Mouse (Mus musculus) megakaryocyte progenitor cell, adult 5-6 weeks (primary cell): ENCODE data around the gene Cfc1. TPM values are rescaled to one million over a fixed set of nuclear protein-coding genes. Genes with fewer than 3 reads are reported as not detected.

ENCODE experiments used
- ATAC-seq: replicated peaks from 2 replicates; pipeline ENCODE4 v1.8.0; 2016; ENCODE audit warnings: mild to moderate bottlenecking, moderate TSS enrichment, inconsistent platforms; ENCODE audit not compliant: poor library complexity
- total RNA-seq, 2 experiments: library from RNA; stranded (forward) in 1 of 2; stranded (reverse) in 1 of 2; fragments of 157-497, 149-512 nt in 1 of 2; fragments of 200-1000 nt in 1 of 2; gene quantifications; 2 replicates each; pipeline versions ENCODE4 v1.2.3 to v1.2.4; 2015 to 2017

Gene Cfc1
- total RNA-seq (2015), result 0.17 TPM in 1 of 2 replicates, not detected in the other
- not detected in 2 replicates for total RNA-seq (2017)

DNA sequence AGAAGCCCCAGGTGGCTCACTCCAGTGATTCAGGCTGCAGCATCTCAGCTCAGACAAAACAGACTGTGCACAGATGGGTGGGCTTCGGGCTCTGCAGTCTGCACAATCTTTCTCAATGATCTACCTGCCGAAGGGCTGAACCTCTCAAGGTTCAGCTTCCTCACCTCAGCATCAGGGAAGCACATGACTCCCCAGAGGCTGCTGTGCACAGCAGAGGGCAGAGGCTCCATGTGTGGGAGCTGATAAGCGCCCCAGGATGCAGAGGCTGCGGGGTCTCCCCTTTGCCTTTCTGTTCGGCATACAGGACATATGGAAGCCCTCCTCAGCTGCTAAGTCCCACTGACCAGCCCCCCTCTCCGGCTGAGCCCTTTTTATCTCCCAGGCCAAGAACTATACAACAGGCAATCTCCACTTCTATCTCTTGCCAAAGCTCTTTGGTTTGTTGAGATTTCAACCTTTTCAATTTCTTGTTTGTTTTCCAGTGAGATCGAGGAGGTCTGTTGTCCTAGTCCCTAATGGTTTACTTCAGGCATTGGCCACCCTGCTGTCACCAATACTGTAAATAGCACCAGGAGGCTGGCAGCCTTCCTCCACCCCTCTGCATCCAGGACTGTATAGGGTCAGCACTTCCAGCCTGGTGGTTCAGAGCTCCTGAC lies at the start of gene Cfc1:
Gene Cfc1 (plus strand): TSS at position 606 of the 656 bp plus-strand sequence.
- peak; percentile 41 for ATAC-seq

DNA sequence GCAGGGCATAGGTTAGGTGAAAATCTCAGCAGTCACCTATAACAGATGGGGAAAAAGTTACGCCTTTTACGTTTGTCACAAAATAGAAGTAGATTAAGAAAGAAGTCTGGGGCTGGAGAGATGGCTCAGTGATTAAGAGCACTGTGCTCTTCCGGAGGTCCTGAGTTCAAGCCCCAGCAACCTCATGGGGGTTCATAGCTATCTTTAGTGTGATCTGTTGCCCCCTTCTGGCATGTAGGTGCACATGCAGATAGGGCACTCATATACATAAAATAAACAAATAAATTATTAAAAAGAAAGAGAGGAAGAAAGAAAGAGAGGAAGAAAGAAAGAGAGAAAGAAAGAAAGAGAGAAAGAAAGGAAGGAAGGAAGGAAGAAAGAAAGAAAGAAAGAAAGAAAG lies 48.1 kb upstream of the Cfc1 start:
- ATAC-seq, result no peak

DNA sequence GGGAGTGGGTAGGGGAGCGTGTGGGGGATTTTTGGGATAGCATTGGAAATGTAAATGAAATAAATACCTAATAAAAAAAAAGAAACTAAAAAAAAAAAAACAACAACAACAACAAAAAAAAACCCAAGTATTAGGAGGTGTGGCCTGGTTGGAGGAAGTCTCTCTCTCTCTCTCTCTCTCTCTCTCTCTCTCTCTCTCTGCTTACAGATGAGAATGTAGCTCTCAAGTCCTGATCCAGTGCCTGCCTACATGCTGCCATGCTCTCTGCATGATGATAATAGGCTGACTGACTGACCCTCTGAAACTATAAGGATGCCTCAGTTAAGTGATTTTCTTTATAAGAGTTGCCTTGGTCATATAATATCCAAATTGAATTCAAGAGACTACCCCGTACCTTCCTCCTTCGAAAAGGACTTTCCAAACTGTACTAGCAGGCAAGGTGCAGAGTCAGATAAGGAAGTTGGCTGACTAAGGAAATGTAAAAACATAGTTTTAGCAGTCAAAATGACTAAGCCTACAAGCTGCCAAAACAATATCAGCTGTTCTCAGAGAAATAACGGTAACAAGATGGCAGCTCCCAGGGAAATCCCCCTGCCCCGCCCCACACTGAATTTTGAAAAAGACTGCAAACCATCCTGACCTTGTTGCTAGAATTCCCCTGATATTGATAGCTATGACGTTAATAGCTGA lies 45.5 kb upstream of the Cfc1 start:
- peak; percentile 21 for ATAC-seq

DNA sequence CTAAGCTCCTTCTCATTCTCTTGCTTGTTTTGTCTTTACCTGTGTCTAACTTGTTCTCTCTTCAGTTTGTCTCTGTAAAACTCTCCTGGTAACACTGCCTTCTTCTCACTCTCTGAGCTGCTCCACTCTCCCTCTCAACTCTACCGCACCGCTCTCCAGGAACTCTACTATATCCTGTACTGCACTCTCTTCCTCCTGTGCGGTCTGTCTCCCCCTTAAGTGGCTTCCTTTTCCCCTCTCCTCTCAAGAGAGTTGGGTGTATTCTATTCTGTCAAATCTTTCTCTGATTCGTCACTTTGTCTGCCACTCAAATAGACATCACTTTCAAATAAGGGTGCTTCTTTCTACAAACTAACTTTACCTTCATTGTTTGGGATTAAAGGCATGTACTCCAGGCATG lies 44.0 kb upstream of the Cfc1 start:
- no peak for ATAC-seq

DNA sequence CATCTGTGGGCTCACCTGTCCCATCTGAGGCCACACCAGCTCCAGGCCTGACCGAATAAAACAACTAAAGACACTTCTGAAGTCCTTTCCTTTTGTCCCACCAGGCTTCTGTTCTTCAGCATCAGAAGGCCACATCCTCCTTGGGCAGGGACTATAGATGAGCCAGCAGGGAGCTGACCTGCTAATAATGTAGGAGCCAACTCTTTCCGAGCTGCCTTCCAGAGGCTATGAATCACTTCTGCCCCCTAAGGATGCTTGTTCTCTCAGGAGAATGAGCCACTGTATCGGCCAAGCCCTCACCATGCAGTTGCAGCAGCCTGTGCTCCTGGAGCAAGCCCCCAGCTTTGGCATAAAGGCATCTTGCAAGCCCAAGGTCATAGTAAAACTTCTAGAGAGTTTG lies 32.5 kb upstream of the Cfc1 start:
- no peak for ATAC-seq

DNA sequence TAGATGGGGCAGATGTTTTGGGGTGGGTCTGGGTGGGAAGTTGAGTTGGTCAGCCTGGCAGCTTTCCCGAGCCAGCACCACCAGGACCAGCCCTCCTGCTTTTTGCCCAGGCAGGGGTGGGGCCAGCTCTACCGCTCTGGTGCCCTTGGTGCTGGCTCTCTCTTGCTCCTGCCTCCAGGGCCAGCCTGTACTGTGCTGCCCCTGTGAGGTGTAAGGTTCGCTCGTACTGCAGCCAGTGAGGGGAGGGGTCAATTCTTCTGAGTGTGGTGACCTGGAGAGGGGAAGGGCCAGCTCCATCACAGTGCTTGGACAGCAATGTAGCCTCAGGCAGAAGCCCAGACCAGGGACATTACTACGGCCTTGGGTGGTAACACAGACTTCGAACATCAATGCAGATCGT lies 30.1 kb upstream of the Cfc1 start:
- ATAC-seq, result no peak

DNA sequence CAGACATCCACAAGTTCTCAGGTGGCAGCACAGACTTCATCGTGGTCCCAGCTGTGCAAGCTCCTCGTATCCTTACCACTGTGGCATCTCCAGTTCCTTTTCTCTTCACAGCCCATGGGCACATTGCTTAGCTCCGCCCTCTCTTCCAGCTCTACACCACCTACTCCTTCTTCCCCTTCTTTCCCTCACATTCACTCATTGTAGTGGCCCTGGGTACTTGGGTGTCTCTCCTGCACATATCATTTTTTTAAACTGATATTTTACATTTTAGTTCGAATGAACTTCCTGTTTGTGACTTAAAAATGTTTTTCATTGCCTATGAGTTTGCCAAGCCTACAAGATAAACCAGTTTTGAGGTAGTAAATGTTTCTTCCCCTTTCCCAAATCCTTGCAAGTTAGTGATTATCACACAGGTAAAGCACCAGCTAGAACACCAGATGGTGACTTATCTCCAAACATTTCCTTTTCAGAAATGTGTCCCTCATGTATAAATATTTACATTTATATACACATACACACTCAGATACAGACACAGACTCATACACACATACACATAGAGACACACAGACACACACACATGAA lies 29.4 kb upstream of the Cfc1 start:
- peak; percentile 66 for ATAC-seq

DNA sequence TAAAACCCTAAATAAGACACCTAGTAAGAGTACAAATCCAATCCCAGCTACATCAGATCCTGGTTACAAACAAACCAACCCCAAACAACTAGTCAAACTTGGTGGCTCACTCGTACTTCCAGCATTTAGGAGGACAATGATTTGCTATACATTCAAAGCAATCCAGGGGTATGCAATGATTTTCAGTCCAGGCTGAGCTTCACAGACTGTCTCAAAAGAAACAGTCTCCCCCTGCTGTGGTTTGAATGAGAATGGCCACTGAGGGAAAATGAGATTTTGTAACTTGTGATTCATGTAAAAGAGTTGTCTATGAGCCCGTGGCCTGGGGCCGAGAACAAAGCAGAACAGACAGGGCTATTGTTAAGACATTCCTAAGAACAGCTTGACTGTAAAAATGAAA lies 27.5 kb upstream of the Cfc1 start:
- no peak for ATAC-seq

DNA sequence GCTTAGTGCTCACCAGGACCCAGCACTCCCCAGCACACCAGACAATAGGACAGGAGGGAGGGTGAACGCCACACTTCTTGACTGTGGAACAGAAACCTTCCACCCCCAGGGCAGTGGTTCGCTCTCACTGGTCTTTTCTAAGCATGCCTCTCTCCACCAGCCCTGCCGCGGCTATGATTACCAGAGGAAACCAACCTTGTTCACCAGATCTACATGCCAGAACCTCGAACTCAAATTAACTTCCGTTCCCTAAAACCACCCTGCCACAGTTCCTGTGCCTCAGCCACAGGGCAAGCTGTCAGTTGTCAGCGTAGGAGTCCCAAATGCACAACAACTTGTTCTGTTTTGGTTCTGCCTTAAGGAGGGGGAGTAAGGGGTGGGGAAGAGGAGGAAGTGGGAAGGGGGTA lies 24.9 kb upstream of the Cfc1 start:
- ATAC-seq, result peak; percentile 77

DNA sequence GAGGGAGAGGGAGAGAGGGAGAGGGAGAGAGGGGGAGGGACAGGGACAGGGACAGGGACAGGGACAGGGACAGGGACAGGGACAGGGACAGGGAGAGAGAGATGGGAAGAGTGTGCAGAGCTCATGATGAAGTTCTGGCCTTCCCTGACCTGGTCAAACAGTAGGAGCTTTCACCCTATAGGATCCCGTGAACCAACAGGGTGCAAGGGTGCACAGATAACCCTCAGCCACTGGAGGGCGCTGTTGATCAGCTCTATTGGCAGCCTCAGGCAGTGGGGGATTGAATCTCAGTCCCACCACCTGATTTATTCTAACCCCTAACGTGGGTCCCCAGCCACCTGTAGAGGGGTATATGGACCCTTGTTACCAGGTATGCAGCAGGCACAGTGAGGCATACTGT lies 24.4 kb upstream of the Cfc1 start:
- peak; percentile 81 for ATAC-seq

DNA sequence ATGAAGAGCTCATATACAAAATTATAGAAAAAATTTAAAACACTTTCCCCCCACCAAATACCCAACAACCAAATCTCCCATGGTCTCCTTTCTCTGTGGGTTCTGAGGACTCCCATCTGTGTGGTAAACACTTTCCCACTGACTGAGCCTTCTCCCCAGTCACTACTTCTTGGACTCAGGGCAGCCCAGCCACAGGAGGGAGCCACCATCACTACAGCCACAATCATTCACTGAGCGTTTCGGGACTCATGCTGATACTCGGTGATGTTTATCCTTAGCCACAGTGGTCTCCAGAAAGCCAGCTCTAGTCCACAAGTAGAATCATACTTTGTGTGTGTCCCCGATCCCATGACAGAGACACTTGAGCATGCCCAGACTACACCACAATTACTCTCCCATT lies 22.4 kb upstream of the Cfc1 start:
- no peak for ATAC-seq

DNA sequence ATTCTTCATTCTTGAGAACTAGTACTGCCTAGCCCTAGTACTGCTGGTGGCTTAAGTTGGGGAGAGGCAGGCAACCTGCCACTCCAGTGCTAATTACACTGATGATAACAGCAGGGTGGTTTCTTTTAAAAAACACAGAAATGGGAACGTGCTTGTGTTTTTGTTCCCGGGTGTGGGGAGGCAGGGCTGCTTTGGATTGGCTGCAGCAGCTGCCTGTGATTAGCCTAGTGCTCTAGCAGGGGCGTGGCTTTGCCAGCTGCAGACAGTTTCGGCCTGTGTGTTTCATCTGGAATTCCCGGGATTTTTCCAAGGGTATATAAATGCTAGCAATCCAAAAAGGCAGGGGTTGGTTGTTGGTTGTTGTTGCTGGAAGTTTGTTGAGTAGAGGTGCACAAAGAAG lies 18.9 kb upstream of the Cfc1 start:
- ATAC-seq, result 0 out of 2 replicates have a peak, but pooled peaks have one; percentile 15

DNA sequence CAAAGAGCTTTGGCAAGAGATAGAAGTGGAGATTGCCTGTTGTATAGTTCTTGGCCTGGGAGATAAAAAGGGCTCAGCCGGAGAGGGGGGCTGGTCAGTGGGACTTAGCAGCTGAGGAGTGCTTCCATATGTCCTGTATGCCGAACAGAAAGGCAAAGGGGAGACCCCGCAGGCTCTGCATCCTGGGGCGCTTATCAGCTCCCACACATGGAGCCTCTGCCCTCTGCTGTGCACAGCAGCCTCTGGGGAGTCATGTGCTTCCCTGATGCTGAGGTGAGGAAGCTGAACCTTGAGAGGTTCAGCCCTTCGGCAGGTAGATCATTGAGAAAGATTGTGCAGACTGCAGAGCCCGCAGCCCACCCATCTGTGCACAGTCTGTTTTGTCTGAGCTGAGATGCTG lies 18.2 kb upstream of the Cfc1 start:
- peak; percentile 21; the same call in 1 of the 2 replicates for ATAC-seq

DNA sequence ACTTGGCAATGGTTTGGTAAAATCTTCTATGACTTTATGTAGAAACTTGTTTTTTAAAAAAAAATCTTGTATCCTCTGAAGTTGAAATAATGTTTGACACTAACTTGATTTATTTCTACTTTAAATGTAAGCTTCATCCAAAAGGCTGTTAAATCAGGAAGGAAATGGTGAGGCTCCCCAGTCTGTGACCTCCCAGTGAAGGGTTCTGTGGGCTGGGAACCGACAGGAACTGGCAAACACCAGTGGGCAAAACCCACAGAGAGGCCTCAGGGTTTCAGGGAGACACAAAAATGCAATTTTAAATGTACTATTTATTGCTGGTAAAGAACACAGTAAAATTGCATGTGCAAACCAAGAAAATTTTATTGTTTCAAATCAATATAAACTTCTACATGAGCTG lies 17.7 kb upstream of the Cfc1 start:
- ATAC-seq, result peak; percentile 41

DNA sequence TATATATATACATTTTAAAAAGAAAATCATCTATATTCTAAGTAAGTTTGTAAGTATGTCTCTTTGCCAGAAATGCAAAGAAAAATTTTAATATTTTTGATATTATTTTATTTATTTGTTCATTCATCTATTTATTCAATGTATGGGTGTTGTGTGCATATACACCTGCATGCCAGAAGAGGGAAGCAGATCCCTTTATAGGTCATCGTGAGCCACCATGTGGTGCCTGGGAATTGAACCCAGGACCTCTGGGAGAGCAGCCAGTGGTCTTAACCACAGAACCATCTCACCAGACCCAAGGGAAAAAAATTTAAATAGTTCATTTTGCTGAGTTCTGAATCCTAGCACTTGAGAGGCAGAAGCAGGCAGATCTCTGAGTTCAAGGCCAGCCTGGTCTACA lies 17.2 kb upstream of the Cfc1 start:
- ATAC-seq, result no peak

DNA sequence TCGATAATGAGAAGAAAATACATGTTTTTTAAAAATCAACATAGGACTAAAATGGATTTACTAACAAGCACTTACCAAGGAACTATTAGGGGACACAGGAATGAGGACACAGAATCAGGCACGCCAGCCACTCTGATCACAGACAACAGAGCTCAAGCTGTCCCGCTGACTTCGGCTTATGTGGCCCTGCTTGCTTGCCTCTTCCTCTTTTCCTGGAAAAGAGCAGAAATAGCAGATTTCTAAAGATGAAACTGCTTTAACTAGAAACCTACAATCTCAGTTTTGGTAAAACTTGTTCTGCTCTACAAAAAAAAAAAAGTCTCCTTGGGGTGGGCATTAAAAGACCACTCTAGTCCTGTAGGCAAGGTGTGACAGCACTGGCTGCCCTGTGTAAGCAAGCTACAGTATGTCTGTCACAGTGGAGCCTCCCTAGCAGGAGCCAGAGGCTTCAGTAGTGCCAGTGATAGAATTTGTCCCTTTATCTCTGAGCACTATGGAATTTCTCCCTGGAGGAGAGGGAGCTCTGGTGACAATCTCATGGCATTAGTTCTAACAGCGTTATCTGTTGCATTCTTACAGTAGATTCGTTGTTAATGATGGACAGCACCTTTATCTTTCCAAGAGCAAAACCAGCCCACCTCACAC lies 13.1 kb upstream of the Cfc1 start:
- peak; percentile 46; the same call in 1 of the 2 replicates for ATAC-seq

DNA sequence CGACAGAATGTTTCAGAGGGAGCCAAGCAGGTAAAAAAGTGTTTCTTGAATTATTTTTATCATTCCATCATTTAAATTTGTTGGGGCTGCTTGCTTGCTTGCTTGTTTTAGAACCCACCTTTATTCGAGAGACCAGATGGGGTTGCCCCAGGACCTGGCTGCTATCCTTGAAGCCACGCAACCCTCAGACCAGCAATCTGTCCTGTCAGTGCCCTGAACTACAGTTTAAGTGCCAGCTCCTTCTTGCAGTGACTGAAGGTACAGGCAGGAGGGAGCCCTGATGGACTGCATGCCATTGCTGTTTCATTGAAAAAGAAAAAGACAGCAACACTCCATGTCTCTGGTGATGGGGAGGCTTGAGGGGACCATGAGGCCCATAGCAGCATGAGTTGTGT lies 12.6 kb upstream of the Cfc1 start:
- ATAC-seq, result no peak

DNA sequence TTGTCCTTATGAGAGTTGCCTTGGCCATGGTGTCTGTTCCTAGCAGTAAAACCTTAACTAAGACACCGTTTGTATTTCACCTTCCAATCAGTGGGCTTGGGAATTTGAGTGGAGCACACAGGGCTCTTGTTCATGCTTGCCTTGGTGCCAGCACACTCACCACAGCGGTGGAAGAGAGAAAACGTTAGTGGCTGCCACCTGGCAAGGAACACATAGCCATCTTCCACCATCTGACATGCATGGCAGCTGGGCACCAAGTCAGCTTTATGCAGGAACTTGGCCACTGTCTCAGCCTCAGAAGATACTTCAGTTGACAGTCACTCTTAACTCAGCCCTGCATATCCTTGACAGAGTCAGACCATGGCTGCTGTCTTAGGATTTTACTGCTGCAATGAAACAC lies 11.8 kb upstream of the Cfc1 start:
- ATAC-seq, result no peak

DNA sequence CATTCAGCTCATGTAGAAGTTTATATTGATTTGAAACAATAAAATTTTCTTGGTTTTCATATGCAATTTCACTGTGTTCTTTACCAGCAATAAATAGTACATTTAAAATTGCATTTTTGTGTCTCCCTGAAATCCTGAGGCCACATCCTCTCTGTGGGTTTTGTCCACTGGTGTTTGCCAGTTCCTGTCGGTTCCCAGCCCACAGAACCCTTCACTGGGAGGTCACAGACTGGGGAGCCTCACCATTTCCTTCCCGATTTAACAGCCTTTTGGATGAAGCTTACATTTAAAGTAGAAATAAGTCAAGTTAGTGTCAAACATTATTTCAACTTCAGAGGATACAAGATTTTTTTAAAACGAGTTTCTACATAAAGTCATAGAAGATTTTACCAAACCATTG lies 874 bp upstream of the Cfc1 start:
- 0 out of 2 replicates have a peak, but pooled peaks have one; percentile 42 for ATAC-seq

DNA sequence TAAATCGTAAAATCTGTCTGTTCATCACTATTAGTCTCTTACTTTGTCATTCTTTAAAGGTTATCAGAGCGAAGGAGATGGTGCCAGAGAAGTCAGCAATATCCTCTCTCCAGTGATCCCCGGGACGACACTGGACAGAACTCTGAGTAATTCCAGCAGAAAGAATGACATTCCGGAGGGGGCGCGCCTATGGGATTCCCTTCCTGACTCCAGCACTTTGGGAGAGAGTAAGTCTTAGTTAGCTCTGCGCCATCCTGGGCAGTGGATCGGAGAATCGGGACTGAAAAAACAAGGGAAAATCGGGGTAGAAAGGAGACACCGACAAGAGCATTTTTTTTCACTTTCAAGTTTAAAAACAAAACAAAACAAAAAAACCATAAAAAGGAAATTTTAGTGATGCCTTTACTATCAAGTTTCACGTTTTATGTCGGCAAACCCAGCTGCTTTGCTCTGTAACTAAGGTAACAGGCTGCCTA lies 881 bp downstream of the Cfc1 start:
- no peak for ATAC-seq

DNA sequence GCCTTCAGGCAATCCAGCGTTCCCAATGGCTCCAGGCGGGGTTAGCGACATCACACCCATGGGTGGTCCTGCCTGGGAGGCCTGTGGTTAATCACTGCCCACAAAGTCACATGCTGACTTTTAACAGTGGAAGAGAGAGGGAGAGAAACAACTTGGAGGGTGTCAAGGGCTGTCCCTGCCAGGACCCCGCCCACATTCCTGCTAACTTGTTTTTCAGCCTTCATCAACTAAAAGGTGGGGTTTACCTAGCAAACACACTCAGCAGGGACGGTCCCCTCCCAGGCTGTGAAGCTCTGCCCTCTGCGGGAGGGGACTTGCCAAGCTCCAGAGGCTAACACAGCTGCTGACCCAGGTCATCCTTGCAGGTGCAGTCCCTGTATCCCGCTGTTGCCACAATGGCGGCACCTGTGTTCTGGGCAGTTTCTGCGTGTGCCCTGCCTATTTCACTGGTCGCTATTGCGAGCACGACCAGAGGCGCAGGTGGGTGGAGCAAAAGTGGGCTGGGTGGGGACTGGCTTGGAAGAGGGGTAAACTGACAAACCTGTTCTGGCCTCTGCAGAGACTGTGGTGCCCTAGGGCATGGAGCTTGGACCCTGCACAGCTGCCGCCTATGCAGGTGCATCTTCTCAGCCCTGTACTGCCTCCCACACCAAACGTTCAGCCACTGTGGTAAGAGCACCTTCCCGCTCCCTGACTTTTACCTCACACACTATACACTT lies 1.5 kb downstream of the Cfc1 start:
- peak; percentile 65 for ATAC-seq
